Mouse (Mus musculus) lung, embryonic 15.5 days (tissue): ENCODE measurements around the gene Peli2. TPM values are rescaled to one million over a fixed set of nuclear protein-coding genes. Genes with fewer than 3 reads are reported as not detected.

Source experiments
- ATAC-seq: fragments of 200-750 bp; cut with Nextera tagmentation; 2 replicates; pipeline ENCODE4 v1.8.0; 2017; ENCODE audit warnings: moderate number of reproducible peaks, borderline replicate concordance; ENCODE audit not compliant: low FRiP score, low TSS enrichment; ENCODE audit errors: extremely low read depth
- H3K27ac ChIP-seq: fragments of 300-500 bp; sonication (generic); 2 replicates; pipeline ENCODE4 v1.5.1; 2015; ENCODE audit warnings: moderate library complexity, mild to moderate bottlenecking, inconsistent platforms
- H3K27me3 ChIP-seq: fragments of 300-500 bp; sonication (generic); 2 replicates; pipeline ENCODE4 v1.6.1; 2015; ENCODE audit warnings: inconsistent platforms
- H3K36me3 ChIP-seq: fragments of 300-500 bp; sonication (generic); 2 replicates; pipeline ENCODE4 v1.6.1; 2015; ENCODE audit warnings: inconsistent platforms
- H3K4me1 ChIP-seq: fragments of 300-500 bp; sonication (generic); 2 replicates; pipeline ENCODE4 v1.6.1; 2015; ENCODE audit warnings: inconsistent platforms
- H3K4me2 ChIP-seq: fragments of 300-500 bp; sonication (generic); 2 replicates; pipeline ENCODE4 v1.6.1; 2015; ENCODE audit warnings: inconsistent platforms, mild to moderate bottlenecking, moderate library complexity
- H3K4me3 ChIP-seq: fragments of 300-500 bp; sonication (generic); 2 replicates; pipeline ENCODE4 v1.5.1; 2015; ENCODE audit warnings: mild to moderate bottlenecking, inconsistent platforms
- H3K9ac ChIP-seq: fragments of 300-500 bp; sonication (generic); 2 replicates; pipeline ENCODE4 v1.6.1; 2015; ENCODE audit warnings: inconsistent platforms
- H3K9me3 ChIP-seq: fragments of 300-500 bp; sonication (generic); 2 replicates; pipeline ENCODE4 v1.6.1; 2016; ENCODE audit warnings: inconsistent platforms
- WGBS: fragments of 180-500 bp; shearing (Covaris S2); methylation state at CpG from one replicate; pipeline ENCODE4 v1.1.7; 2015; 5-methylcytosine and 5-hydroxymethylcytosine counted together
- polyA plus RNA-seq: library from polyadenylated mRNA; unstranded; fragments of >200 nt; fragmentation: Nextera tagmentation; extraction: Ambion mirVana; gene quantifications from 2 replicates; pipeline ENCODE4 v1.2.1, GENCODE M21; 2015

Peli2 gene
- polyA plus RNA-seq, 1 experiment from 2014 or later, result 15.1 TPM

DNA sequence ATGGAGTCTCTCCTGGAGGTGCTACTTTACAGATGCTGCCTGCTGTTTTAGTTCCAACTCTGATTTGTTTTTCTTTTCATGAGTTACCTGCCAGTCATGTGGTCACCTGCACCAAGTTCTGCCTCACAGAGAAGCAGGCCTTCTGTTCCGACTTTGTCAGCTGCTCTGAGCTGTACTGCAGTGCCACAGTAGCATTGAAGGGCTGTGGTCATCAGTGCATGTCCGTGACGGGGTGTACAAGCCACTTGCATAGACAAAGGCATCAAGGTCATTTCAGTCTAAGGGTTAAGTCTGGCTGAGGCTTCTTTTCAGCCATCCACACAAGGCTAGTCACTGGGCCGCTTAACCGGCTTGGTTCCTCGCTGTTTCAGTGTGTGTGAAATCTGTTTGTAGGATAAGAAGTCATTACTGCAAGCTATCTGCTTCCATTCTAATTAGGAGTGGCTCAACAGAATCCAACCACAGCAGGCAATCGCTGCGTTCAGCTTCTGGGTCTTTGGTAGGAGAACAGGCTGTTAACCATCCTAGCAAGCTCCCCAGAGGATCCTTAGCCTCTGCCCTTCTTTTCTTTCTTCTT, 7.1 kb downstream of the Peli2 start:
- 74% methylated on average over 8 of the region's 8 CpGs for WGBS
- Histone ChIP-seq H3K36me3 (no peaks in the 10 kb centered on the region), H3K9ac (no peak overlapping the region), H3K27me3 (no peaks in the 10 kb centered on the region), H3K4me1 (peaks cover 66% of the 10 kb centered on the region), H3K27ac (no peak overlapping the region), H3K4me3 (no peak overlapping the region), H3K9me3 (no peaks in the 10 kb centered on the region), H3K4me2 (no peak overlapping the region)
- no peak for ATAC-seq

DNA sequence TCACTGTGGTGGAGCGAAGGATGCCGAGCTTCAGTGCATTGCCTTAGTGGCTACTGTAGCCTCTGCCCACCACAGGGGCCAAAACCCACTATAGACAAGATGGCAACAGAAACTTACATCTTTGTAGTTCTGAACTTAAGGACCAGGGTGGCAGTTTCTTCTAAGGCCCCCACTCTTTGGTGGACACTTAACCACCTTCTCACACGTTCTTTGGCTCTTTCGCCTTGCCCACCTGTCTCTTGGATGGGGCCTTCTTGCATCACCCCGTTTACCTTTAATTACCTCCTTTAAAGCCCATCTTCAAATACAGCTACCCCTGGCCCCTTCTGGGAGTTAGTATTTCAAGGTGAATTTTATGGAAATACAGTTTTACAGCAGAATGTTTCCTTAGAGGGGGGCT, 8.1 kb downstream of the Peli2 start:
- Histone ChIP-seq H3K36me3 (no peaks in the 10 kb centered on the region), H3K27me3 (no peaks in the 10 kb centered on the region), H3K9ac (no peak overlapping the region), H3K4me2 (no peak overlapping the region), H3K27ac (no peak overlapping the region), H3K9me3 (no peaks in the 10 kb centered on the region), H3K4me3 (no peak overlapping the region), H3K4me1 (peaks cover 65% of the 10 kb centered on the region)
- WGBS, result 89% methylated on average over 5 of the region's 5 CpGs
- ATAC-seq, result no peak

DNA sequence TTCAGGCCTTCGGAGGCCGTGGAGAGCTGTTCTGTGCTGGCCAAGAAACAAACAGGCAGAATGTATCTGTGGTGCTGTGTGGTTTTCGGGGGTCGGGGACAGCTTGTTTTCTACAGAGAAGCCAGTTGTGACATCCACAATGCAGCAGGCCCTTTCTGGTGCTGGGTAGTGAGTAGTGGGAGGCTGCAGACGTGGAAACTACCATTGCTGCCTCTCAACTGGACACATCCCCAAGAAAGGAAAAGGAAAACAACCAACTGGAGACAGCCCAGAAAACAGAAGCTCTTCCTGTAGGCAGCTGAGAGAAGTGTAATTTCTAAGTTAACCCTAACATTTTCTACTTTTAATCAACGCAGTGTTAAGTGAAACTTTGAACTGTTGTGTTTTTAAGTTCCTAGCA, 9.4 kb downstream of the Peli2 start:
- H3K9ac ChIP-seq, result no peak overlapping the region
- no peaks in the 10 kb centered on the region for H3K9me3 ChIP-seq
- no peak for ATAC-seq
- H3K4me3 ChIP-seq, result no peak overlapping the region
- 80% methylated on average over 6 of the region's 6 CpGs for WGBS
- no peaks in the 10 kb centered on the region for H3K36me3 ChIP-seq
- H3K27me3 ChIP-seq, result no peaks in the 10 kb centered on the region
- peaks cover 63% of the 10 kb centered on the region for H3K4me1 ChIP-seq
- H3K4me2 ChIP-seq, result no peak overlapping the region
- no peak overlapping the region for H3K27ac ChIP-seq

DNA sequence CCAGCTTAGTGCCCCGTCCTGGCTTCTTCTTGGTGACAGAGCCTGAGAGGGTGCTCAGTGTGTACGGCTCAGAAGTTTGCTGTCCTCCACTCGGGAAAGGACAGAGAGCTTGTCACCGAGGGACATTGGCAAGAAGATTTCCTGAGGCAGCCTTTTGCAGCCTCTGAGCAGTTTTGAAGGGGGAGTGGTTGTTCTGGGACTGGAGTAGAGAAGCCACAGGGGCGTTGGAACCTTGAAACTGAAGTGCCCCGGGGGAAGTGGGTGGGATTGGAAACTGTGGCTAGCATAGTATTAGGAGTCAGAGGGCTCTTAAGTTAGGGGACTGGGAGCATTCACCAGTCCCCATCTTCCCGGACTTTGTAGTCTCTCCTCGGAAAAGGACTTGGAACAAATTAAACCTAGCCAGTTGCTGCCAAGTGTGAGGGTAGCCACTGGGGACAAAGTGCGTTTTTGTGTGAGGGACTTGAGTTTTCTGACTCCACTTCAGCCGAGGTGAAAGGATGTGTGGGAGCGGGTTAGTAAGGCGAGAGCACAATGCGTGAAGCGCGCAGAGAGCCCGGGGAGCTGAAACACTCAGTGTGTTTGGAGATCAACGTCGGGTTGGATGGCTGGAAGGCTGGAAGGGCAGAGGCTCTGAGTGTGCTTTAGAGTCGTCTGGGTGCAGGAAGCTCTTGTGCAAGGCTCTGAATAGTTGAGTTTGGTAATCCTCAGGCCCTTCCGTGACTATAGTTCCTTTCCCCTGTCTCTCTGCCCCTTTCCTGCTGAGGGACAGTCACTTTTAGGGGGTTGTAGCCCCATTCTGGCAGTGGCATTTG, 10.3 kb downstream of the Peli2 start:
- Histone ChIP-seq H3K36me3 (no peaks in the 10 kb centered on the region), H3K4me1 (peaks cover 64% of the 10 kb centered on the region), H3K27me3 (no peaks in the 10 kb centered on the region), H3K4me2 (peak overlapping the region; percentile 2), H3K9me3 (no peaks in the 10 kb centered on the region), H3K27ac (peak overlapping the region; percentile 28), H3K9ac (peak overlapping the region; percentile 8; the same call in 1 of the 2 replicates), H3K4me3 (no peak overlapping the region)
- ATAC-seq, result no peak
- 36% methylated on average over 20 of the region's 20 CpGs for WGBS

DNA sequence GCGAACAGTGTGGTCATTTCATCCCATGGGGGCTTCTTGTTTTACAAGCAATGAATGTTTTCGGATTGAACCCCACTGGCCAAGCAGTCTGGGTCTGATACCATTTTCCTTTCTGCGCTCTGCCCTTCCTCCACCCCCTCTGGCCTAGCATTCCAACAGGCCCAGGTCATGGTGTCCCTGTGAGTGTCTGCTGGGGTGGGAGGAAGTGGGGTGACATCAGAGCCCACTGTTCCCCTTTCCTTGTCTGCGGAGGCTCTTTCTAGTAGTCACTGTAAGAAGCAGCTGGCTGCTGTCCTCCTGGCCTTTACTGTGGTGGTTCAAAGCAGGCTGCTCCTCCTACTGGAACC, 10.9 kb downstream of the Peli2 start:
- peak; percentile 48; the same call in 1 of the 2 replicates for ATAC-seq
- H3K27ac ChIP-seq, result peak overlapping the region; percentile 28
- WGBS, result 47% methylated on average over 4 of the region's 4 CpGs
- no peak overlapping the region for H3K9ac ChIP-seq
- no peaks in the 10 kb centered on the region for H3K9me3 ChIP-seq
- H3K36me3 ChIP-seq, result no peaks in the 10 kb centered on the region
- peaks cover 65% of the 10 kb centered on the region for H3K4me1 ChIP-seq
- no peak overlapping the region for H3K4me3 ChIP-seq
- H3K27me3 ChIP-seq, result no peaks in the 10 kb centered on the region
- H3K4me2 ChIP-seq, result peak overlapping the region; percentile 2; the same call in 1 of the 2 replicates

DNA sequence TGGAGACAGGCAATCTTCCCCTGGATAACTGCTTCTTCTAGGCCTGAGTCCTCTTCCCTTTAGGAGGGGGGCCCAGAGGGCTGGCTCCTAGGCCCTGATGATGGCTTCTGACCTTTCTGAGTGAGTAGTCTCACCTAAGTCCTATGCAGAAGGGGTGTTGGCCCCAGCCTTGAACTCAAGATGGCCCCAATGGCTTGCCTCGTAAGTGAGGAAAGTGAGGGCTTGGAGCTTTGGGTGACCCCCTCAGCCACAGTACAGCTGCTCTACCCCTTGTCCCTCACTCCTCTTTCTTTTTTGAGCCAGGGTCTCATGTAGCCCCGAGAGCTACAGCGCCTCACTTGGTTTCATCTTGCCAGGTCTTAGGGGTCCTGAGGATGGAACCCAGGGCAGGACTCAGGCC, 11.6 kb downstream of the Peli2 start:
- Histone ChIP-seq H3K9ac (no peak overlapping the region), H3K27me3 (no peaks in the 10 kb centered on the region), H3K4me3 (no peak overlapping the region), H3K27ac (no peak overlapping the region), H3K9me3 (no peaks in the 10 kb centered on the region), H3K36me3 (no peaks in the 10 kb centered on the region), H3K4me2 (no peak overlapping the region), H3K4me1 (peaks cover 67% of the 10 kb centered on the region)
- ATAC-seq, result no peak
- WGBS, result 92% methylated on average over 3 of the region's 3 CpGs

DNA sequence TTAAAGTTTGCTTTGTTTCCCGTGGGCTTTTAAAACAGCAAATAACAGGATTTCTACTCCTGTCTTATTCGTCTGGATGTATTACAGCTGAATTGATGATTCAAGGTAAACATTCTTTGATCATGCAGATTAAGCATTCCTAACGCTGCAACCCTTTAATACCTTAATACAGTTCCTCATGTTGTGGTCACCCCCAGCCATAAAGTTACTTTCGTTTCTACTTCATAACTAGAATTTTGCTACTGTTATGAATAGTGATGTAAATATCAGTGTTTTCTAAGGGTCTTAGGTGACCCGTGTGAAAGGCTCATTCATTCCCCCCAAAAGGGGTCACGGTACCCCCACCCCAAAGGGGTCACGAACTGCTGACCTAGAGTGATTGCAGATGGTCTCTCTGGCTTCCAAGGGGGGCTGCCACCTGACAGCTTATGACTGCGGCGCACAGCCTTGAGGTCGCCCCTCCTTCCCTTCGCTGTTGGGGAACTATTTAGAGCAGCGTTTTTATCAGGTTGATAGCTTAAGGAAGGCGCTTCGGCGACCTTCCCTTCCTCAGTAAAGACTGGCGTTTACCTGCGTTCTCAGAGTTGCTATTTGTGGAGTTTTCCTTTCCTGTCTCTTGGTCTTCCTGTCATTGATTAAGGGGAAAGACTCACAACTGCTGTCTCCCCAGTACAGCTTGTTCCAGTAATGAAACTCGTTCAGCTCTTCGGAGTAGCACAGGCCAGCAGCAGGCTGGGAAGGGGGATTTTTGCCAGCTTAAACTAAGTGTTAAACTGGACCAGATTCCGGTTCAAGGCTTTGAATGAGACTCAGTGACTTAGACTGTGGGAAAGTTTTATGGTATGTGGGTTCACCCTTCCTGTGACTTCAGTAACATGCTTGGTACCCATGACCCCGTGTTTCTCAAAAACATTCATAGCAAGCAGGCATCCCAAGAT, 12.5 kb downstream of the Peli2 start:
- Histone ChIP-seq H3K27me3 (no peaks in the 10 kb centered on the region), H3K27ac (peak overlapping the region; percentile 32; the same call in 1 of the 2 replicates), H3K9ac (no peak overlapping the region), H3K9me3 (no peaks in the 10 kb centered on the region), H3K4me1 (peaks cover 74% of the 10 kb centered on the region), H3K4me2 (peak overlapping the region; percentile 39), H3K4me3 (peak overlapping the region; percentile 4; the same call in 1 of the 2 replicates), H3K36me3 (no peaks in the 10 kb centered on the region)
- ATAC-seq, result no peak
- 34% methylated on average over 21 of the region's 21 CpGs for WGBS

DNA sequence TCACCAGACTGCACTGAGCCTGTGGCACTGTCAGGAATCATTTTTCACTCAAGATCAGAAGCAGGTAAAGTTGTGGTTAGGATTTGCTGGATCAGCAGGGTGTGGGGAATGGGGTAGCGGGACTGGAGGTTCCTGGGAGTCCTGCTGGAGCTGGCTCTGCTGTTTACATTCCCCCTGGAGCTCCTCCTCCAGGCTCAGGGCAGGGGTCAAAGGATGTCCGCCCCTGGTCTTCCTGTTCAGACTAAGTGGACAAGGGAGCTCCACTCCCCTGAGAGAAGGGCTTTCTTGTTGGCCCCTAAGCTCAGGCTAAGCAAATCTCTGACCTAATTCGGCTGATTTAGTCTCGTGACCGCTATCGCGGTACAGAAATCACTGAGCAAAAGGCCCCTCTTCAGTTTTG, 13.7 kb downstream of the Peli2 start:
- H3K4me1 ChIP-seq, result peaks cover 74% of the 10 kb centered on the region
- H3K9me3 ChIP-seq, result no peaks in the 10 kb centered on the region
- H3K4me3 ChIP-seq, result no peak overlapping the region
- no peak overlapping the region for H3K9ac ChIP-seq
- peak overlapping the region; percentile 34; the same call in 1 of the 2 replicates for H3K4me2 ChIP-seq
- H3K27ac ChIP-seq, result peak overlapping the region; percentile 32; the same call in 1 of the 2 replicates
- no peaks in the 10 kb centered on the region for H3K36me3 ChIP-seq
- WGBS, result 48% methylated on average over 7 of the region's 7 CpGs
- ATAC-seq, result peak; percentile 29; the same call in 1 of the 2 replicates
- no peaks in the 10 kb centered on the region for H3K27me3 ChIP-seq

DNA sequence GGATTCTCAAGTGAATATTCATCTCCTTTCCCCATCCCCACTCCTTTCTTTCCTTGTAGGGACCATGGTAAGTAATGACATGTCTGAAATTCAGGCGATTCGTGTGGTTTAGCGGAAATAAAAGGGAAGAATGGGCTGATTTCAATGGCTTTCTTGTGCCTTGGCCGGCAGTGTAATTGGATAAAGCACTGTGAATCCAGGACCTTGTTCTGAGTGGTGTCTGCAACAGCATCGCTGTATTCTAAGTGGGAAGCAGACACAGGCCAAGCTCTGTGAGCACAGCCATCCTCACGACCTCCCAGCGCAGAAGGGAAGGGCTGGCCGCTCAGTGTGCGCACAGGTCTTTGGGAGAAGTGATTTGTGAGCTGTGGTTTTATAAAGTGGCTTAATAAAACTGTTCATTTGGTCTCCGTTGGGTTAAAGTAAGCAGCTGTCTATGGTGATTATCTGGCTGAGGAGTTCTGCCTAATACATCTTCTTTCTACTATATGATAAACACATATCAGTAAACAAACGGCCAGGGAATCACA, 15.3 kb downstream of the Peli2 start:
- no peak for ATAC-seq
- no peak overlapping the region for H3K27ac ChIP-seq
- no peak overlapping the region for H3K4me3 ChIP-seq
- no peak overlapping the region for H3K9ac ChIP-seq
- H3K27me3 ChIP-seq, result no peaks in the 10 kb centered on the region
- no peak overlapping the region for H3K4me2 ChIP-seq
- WGBS, result 41% methylated on average over 11 of the region's 11 CpGs
- H3K36me3 ChIP-seq, result no peaks in the 10 kb centered on the region
- H3K4me1 ChIP-seq, result peaks cover 62% of the 10 kb centered on the region
- no peaks in the 10 kb centered on the region for H3K9me3 ChIP-seq

DNA sequence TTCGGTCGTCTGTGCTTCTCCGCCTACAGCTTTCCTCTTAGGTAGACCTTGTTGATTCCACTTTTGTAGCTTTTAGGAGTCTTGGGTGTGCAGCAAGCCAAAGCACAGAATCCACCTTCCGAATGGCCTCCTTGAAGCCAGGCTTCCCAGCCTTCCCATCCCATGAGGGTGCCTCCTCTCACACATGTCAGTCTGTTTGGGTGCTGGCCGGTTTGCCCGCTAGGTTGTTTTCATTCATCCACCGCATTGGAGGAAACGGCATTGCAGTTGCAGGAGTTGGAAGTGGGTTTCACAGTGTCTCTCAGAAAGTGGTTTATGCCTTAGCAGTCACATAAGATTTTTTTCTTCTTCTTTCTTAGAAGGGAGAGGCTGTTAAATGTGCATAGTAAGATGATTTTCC, 17.1 kb downstream of the Peli2 start:
- Histone ChIP-seq H3K9me3 (no peaks in the 10 kb centered on the region), H3K9ac (no peak overlapping the region), H3K4me2 (no peak overlapping the region), H3K27ac (no peak overlapping the region), H3K27me3 (no peaks in the 10 kb centered on the region), H3K4me3 (no peak overlapping the region), H3K4me1 (peaks cover 45% of the 10 kb centered on the region), H3K36me3 (no peaks in the 10 kb centered on the region)
- WGBS, result 59% methylated on average over 8 of the region's 8 CpGs
- ATAC-seq, result no peak

DNA sequence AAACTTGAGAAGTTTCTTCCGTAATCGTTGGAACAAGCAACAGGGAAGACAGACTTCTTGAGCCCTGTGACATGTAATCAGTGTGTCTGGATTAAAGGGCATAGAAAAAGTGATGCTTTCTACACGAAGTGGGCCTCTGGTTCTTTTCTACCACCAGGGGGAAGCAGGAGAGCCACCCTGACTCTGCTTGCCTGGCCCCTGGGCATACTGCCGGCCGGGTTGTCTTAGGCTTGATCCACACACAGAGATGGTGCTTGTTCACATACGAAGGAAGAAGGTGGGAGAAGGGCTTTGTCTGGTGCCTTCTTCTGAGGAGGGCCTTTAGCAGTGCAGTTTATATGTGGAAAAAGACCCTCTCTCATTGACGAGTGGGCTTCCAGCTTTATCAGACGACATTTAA, 17.5 kb downstream of the Peli2 start:
- no peak overlapping the region for H3K4me2 ChIP-seq
- H3K4me3 ChIP-seq, result no peak overlapping the region
- ATAC-seq, result no peak
- H3K9me3 ChIP-seq, result no peaks in the 10 kb centered on the region
- H3K27me3 ChIP-seq, result no peaks in the 10 kb centered on the region
- H3K4me1 ChIP-seq, result peaks cover 43% of the 10 kb centered on the region
- 44% methylated on average over 8 of the region's 8 CpGs for WGBS
- no peaks in the 10 kb centered on the region for H3K36me3 ChIP-seq
- no peak overlapping the region for H3K9ac ChIP-seq
- no peak overlapping the region for H3K27ac ChIP-seq
